Mouse (Mus musculus): Measurements from ENCODE around the gene Stk24.

Stk24 gene

DNA sequence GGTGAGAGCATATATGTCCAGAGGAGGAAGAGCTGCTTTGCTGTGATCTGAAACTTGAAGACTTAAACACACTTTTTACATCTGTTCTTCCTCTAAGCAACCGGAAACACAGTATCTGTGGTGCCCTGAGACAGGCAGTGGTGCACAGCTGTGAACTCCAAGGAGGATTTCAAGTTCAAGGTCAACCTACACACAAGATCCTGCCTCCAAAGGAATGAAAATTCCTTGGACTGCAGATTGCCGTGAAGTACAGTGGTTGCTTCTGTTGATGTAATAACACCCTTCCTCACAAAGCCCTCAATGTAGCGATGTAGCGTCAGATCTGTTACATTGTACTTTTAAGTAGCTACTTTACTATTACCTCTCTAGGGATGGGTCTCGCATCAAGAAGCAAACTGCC lies 30.5 kb downstream of the Stk24 start:
- DNase-seq: no peak

GRCm38 (mm10) chr14:121348256-121348655 lies 31.6 kb downstream of the Stk24 start:
- peak in 1 of 2 experiments; percentile 36 for DNase-seq

GRCm38 (mm10) chr14:121347134-121347533 lies 32.7 kb downstream of the Stk24 start:
- no peak for DNase-seq

- DNase-seq: peak; percentile 45 to 70
Measured at GRCm38 (mm10) chr14:121346654-121347053, 33.2 kb downstream of the Stk24 start.

GRCm38 (mm10) chr14:121346053-121346452 lies 33.8 kb downstream of the Stk24 start:
- DNase-seq: no peak

- peak in 1 of 2 experiments; percentile 29 for DNase-seq
Measured at GRCm38 (mm10) chr14:121344928-121345327, 34.9 kb downstream of the Stk24 start.

- no peak for DNase-seq
Measured at GRCm38 (mm10) chr14:121342885-121343284, 36.9 kb downstream of the Stk24 start.

- peak; percentile 38 to 44 for DNase-seq
Measured at GRCm38 (mm10) chr14:121339951-121340401, 39.8 kb downstream of the Stk24 start.

DNA sequence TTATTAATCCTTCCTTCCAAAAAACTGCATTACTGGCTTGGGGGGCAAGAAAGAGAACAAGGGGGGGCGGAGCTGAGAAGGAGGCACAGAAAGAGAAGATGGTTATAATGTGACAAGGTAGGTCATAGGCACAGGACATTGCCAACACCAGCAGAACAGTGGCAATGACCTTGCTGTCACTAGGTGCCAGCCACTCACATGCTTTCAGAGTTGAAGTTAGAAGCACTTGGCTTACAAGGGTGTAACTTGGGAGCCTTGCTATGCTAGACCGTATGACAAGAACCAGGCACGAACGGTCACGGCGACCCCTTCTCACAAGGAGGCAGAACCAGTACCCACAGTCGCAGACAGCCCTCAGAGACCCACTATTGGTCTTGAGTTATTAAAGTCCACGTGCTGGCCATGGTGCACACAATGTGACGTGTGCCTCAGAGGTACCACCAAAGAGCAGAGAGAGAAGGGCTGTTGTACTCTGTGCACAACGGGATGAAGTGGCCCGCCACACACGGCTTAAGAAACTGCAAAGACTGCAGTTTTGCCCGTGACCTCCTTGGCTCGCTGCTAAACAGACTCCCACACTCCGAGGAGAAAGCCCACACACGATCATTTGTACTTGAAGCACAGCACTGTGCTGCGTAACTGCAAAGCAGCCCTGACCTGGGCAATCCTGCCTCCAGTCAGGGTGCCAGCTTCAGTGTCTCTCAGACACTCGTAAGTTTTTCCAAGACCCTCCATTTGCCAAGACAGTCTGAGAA lies 40.8 kb downstream of the Stk24 start:
- DNase-seq: no peak

GRCm38 (mm10) chr14:121330090-121330408 lies 49.8 kb downstream of the Stk24 start:
- DNase-seq: no peak

GRCm38 (mm10) chr14:121329401-121330089 lies 50.3 kb downstream of the Stk24 start:
- no peak for DNase-seq

DNA sequence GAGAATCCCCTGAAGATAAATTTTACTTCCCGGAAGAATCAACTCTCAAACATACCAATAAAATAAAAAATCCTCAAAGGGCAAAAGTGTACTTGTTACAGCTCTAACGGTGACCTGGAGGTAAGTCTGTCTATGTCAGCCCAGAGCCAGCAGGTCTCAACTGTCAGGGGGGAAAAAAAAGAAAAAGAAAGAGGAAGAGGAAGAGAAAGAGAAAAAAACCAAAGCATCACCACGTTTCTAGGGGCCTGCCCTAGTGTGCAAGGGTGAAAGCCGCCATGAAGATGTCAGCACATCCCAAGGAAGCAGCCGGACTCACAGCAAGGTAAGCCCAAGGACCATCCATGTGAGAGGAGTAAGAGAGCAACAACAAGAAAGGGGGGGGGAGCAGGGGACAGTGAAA lies 50.9 kb downstream of the Stk24 start:
- no peak for DNase-seq

- no peak for DNase-seq
Measured at GRCm38 (mm10) chr14:121326432-121326831, 53.4 kb downstream of the Stk24 start.

- no peak for DNase-seq
Measured at GRCm38 (mm10) chr14:121324521-121325330, 55.1 kb downstream of the Stk24 start.

DNA sequence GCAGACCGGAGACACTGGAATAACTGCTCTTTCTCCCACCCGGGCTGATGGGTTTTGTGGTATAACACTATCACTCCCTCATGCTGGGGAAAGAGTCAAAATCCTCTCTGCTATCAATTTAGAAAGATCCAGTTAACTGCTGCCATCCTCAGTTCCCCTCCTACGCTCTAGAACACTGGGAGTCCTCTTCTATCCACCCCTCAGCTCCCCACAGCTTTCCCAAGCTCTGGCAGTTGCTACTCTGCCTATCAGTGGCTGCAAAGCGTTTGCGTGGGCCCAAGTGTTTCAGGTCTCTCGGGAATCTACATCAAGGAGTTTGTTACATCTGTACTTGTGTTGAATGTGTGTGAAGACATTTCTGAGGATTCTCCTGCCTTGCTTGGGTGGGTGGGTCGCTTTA lies 57.2 kb downstream of the Stk24 start:
- no peak for DNase-seq

DNA sequence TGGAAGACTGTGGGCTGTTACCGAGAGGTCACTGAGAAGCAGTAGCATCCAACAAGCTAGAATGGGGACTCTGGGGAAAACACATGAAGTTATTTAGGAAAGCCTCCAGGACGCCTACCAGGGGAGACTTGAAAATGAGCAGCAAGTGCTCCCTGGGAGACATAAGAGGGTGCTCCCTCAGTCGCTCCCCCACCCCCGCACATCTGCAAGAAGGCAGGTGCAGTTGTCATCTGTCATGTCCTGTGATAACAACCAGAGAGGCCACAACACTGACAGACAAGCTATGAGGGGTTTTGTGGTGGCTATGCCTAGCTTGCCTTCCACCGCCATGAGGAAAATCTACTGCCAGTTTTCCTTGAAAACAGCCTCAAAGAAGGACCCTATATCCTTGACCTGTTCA lies 57.7 kb downstream of the Stk24 start:
- no peak for DNase-seq

DNA sequence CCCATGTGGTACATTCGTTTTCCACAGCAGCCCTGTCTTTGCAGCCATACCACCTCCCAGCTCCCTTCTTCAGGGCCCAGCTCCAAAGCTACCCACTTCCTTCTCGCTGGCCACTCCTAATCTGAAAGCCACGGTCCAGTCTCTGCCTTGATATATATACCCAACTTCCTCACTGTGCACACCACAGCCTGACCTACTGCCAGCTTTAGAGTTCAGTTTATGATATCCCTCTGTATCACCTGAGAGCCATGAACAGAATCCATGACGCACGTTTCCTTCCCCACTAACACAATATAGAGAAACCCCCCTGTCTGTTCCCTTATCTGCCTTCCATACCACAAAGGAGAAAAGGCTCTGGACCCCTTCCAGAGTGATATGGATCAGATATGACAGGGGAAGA lies 61.4 kb downstream of the Stk24 start:
- no peak for DNase-seq

DNA sequence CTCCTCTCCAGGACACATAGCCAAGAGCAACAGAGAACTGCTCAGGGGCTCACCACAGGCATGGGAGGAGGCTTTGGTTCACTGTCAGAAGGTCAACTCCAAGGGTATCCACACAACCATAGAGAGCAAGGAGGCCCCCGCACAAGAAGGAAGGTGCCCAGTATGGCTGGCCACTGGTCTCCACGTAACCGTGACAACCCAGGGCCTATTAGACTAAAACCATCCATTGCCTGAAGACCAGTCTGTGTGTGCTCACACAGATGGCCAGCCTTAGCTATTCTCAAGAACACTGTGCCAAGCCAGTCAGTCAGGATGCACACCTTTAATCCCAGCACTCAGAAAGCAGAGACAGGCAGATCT lies 62.5 kb downstream of the Stk24 start:
- no peak for DNase-seq

GRCm38 (mm10) chr14:121316631-121317311 lies 63.0 kb downstream of the Stk24 start:
- DNase-seq: no peak

- DNase-seq: no peak
Measured at GRCm38 (mm10) chr14:121316136-121316535, 63.7 kb downstream of the Stk24 start.

DNA sequence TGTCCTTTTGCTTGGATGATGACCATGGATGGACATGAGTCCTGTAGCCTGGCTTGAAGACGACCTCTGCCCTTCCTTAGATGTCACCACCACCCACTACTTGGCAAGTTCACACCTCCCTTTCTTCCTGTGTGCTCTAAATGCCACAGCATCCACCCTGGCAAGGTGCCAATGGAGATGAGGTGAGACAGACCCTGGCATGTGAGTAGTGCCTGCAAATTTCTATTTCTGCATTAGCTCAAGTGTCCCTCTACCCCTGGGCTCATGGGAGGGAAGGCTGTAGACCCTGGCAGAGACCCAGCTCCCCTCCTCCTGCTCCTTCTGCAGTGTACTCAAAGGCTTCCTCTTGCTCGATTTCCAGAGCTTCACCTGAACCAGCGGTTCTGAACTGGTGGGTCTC lies 64.9 kb downstream of the Stk24 start:
- DNase-seq: peak; percentile 25 to 31

- no peak for DNase-seq
Measured at GRCm38 (mm10) chr14:121313283-121313682, 66.5 kb downstream of the Stk24 start.

DNA sequence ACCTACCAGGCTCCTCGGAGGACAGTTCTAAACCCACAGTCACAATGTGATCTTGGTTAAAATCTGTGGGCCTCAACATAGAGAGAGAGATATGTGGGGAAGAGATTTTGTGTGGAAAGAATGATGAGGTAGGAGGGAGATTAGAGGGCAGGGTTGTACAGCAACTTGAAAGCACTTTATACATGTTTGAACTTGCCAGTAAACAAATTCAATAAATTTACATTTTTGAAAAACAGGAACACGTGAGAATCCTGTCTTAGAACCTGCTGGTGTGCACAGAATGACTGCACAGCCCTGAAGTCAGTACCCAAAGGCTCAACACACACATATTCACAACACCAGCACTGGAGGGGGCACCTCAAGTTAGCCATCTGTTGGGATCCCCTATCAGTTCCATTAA lies 68.7 kb downstream of the Stk24 start:
- no peak for DNase-seq

Measured in lung, adult 18-20 months (tissue).